Mouse (Mus musculus) limb, embryonic 14.5 days (tissue): ENCODE measurements around the gene Zbtb7a. TPM values are rescaled to one million over a fixed set of nuclear protein-coding genes. Genes with fewer than 3 reads are reported as not detected.

Source experiments
- ATAC-seq: fragments of 200-750 bp; cut with Nextera tagmentation; 2 replicates; pipeline ENCODE4 v1.8.0; 2017; ENCODE audit warnings: low read depth, moderate number of reproducible peaks, moderate TSS enrichment; ENCODE audit not compliant: low FRiP score
- DNase-seq: peaks from one replicate; pipeline ENCODE4 v3.0.0-alpha.2; 2015; ENCODE audit warnings: low spot score
- H3K27ac ChIP-seq: fragments of 300-500 bp; sonication (generic); replicated peaks from 2 replicates; pipeline ENCODE4 v1.5.1; 2014; ENCODE audit warnings: low read depth, mild to moderate bottlenecking, low read length, moderate library complexity, mixed read lengths
- H3K27me3 ChIP-seq: fragments of 300-500 bp; sonication (generic); 2 replicates; pipeline ENCODE4 v1.6.1; 2014; ENCODE audit warnings: low read length, mixed read lengths; ENCODE audit not compliant: control insufficient read depth, insufficient read depth
- H3K36me3 ChIP-seq: fragments of 300-500 bp; sonication (generic); 2 replicates; pipeline ENCODE4 v1.6.1; 2014; ENCODE audit warnings: mild to moderate bottlenecking, low read length, moderate library complexity, mixed read lengths; ENCODE audit not compliant: control insufficient read depth, insufficient read depth
- H3K4me1 ChIP-seq: fragments of 300-500 bp; sonication (generic); 2 replicates; pipeline ENCODE4 v1.6.1; 2014; ENCODE audit warnings: antibody characterized with exemption, low read length, mixed read lengths; ENCODE audit not compliant: control insufficient read depth, insufficient read depth
- H3K4me2 ChIP-seq: fragments of 300-500 bp; sonication (generic); replicated peaks from 2 replicates; pipeline ENCODE4 v1.6.1; 2014; ENCODE audit warnings: low read depth, mild to moderate bottlenecking, low read length, moderate library complexity; ENCODE audit not compliant: severe bottlenecking
- H3K4me3 ChIP-seq: fragments of 300-500 bp; sonication (generic); replicated peaks from 2 replicates; pipeline ENCODE4 v1.5.1; 2014; ENCODE audit warnings: low read length
- H3K9ac ChIP-seq: fragments of 300-500 bp; sonication (generic); 2 replicates; pipeline ENCODE4 v1.6.1; 2014; ENCODE audit warnings: mild to moderate bottlenecking, low read depth, low read length, moderate library complexity; ENCODE audit not compliant: severe bottlenecking
- H3K9me3 ChIP-seq: fragments of 300-500 bp; sonication (generic); 2 replicates; pipeline ENCODE4 v1.6.1; 2016; ENCODE audit warnings: low read length; ENCODE audit not compliant: control insufficient read depth
- POLR2A ChIP-seq: fragments of 200-500 bp; IDR thresholded peaks from 2 replicates; pipeline ENCODE4 v1.8.0; 2012; ENCODE audit warnings: inconsistent platforms, mild to moderate bottlenecking, moderate library complexity, borderline replicate concordance; ENCODE audit not compliant: insufficient read depth, insufficient read length; ENCODE audit errors: extremely low read depth
- WGBS: fragments of 180-500 bp; shearing (Covaris S2); extraction: QIAGEN DNeasy Blood & Tissue Kit; methylation state at CpG from one replicate; pipeline ENCODE4 v1.1.7; 2014; 5-methylcytosine and 5-hydroxymethylcytosine counted together
- polyA plus RNA-seq, 2 experiments: library from polyadenylated mRNA; depleted of rRNA in 1 of 2; stranded (reverse) in 1 of 2; unstranded in 1 of 2; fragments of >200 nt; fragmentation: Nextera tagmentation in 1 of 2; extraction: Ambion mirVana in 1 of 2; gene quantifications; 2 replicates each; pipeline versions ENCODE4 v1.2.1 to v1.2.3; 2012 to 2014

Gene Zbtb7a
- polyA plus RNA-seq, 2 experiments, result 17.7 to 35.9 TPM

GRCm38 (mm10) chr10:81190236-81190911 lies 55.4 kb downstream of the Zbtb7a start:
- Histone ChIP-seq H3K9ac (no peak overlapping the region), H3K27me3 (peaks cover 14% of the 10 kb centered on the region), H3K4me1 (peaks cover 22% of the 10 kb centered on the region), H3K36me3 (peaks cover 42% of the 10 kb centered on the region), H3K4me3 (no peak overlapping the region), H3K9me3 (no peaks in the 10 kb centered on the region), H3K27ac (no peak overlapping the region), H3K4me2 (no peak overlapping the region)
- no peak for DNase-seq
- no peak for TF ChIP-seq POLR2A
- WGBS, result 72% methylated on average over 31 of the region's 31 CpGs
- ATAC-seq, result no peak

- H3K36me3 ChIP-seq, result peaks cover 37% of the 10 kb centered on the region
- no peaks in the 10 kb centered on the region for H3K9me3 ChIP-seq
- no peak for TF ChIP-seq POLR2A
- H3K9ac ChIP-seq, result no peak overlapping the region
- ATAC-seq (no peak), DNase-seq (no peak)
- no peak overlapping the region for H3K27ac ChIP-seq
- WGBS, result 66% methylated on average over 6 of the region's 6 CpGs
- H3K27me3 ChIP-seq, result peaks cover 15% of the 10 kb centered on the region
- H3K4me2 ChIP-seq, result no peak overlapping the region
- peaks cover 22% of the 10 kb centered on the region for H3K4me1 ChIP-seq
- no peak overlapping the region for H3K4me3 ChIP-seq
Measured at GRCm38 (mm10) chr10:81190912-81191321, 55.9 kb downstream of the Zbtb7a start.

- no peak overlapping the region for H3K27ac ChIP-seq
- TF ChIP-seq POLR2A, result no peak
- WGBS, result 85% methylated on average over 18 of the region's 18 CpGs
- H3K9me3 ChIP-seq, result no peaks in the 10 kb centered on the region
- peak overlapping the region; percentile 98 for H3K4me2 ChIP-seq
- peaks cover 22% of the 10 kb centered on the region for H3K4me1 ChIP-seq
- peak overlapping the region; percentile 66; the same call in 1 of the 2 replicates for H3K4me3 ChIP-seq
- peaks cover 35% of the 10 kb centered on the region for H3K36me3 ChIP-seq
- H3K9ac ChIP-seq, result no peak overlapping the region
- ATAC-seq (no peak), DNase-seq (no peak)
- peaks cover 21% of the 10 kb centered on the region for H3K27me3 ChIP-seq
Measured at GRCm38 (mm10) chr10:81191342-81191982, 56.4 kb downstream of the Zbtb7a start.

GRCm38 (mm10) chr10:81192270-81192967 lies 57.4 kb downstream of the Zbtb7a start:
- peak overlapping the region; percentile 66 for H3K4me3 ChIP-seq
- H3K9ac ChIP-seq, result peak overlapping the region; percentile 67
- peak overlapping the region; percentile 98 for H3K4me2 ChIP-seq

GRCm38 (mm10) chr10:81192968-81193501 lies 58.0 kb downstream of the Zbtb7a start:
- peaks cover 19% of the 10 kb centered on the region for H3K36me3 ChIP-seq
- H3K27ac ChIP-seq, result peak overlapping the region; percentile 84
- peak overlapping the region; percentile 66 for H3K4me3 ChIP-seq
- H3K9ac ChIP-seq, result peak overlapping the region; percentile 67
- no peaks in the 10 kb centered on the region for H3K9me3 ChIP-seq
- H3K27me3 ChIP-seq, result peaks cover 24% of the 10 kb centered on the region
- peaks cover 22% of the 10 kb centered on the region for H3K4me1 ChIP-seq
- 5% methylated on average over 19 of the region's 19 CpGs for WGBS
- TF ChIP-seq POLR2A, result no peak
- peak; percentile 21 for ATAC-seq
- H3K4me2 ChIP-seq, result peak overlapping the region; percentile 98
- no peak for DNase-seq

More at GRCm38 (mm10) chr10:81192270-81192967, 57.4 kb downstream of the Zbtb7a start:
- peaks cover 25% of the 10 kb centered on the region for H3K36me3 ChIP-seq
- H3K9me3 ChIP-seq, result no peaks in the 10 kb centered on the region
- DNase-seq (peak; percentile 70), ATAC-seq (peak; percentile 86)
- TF ChIP-seq POLR2A, result no peak
- H3K4me1 ChIP-seq, result peaks cover 22% of the 10 kb centered on the region
- peak overlapping the region; percentile 84 for H3K27ac ChIP-seq
- peaks cover 24% of the 10 kb centered on the region for H3K27me3 ChIP-seq
- 1% methylated on average over 51 of the region's 93 CpGs for WGBS
